Mouse (Mus musculus): ENCODE results near the gene Kcnmb4. TPM values are rescaled to one million over a fixed set of nuclear protein-coding genes. Genes with fewer than 3 reads are reported as not detected.

Kcnmb4 gene
- total RNA-seq, 2 experiments from 2014 or later = 73.2 to 78.4 TPM

DNA sequence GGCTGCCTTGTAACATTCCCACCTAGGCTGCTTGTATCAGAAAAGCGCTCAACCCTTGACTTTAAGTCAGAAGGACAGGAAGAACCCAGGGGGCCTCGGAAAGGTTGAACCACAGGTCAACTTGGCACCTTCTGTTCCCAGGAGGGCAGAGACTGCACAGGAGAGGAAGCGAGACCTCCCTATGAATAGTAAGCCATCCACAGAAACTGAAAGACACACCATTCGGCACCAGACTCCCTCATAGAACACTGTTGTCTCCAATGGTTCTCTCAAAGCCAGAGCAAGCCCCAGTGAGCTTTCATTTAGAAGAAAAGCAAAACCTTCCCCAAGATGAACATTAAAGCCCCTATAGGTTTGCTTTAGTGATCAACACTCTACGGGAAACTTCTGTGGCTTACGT lies 2.0 kb upstream of the Kcnmb4 start:
- no peak for DNase-seq (ENCODE audit: low spot score in 2 of 2)
- Histone ChIP-seq H3K4me3 (no peak overlapping the region), H3K27ac (no peak overlapping the region)
- TF ChIP-seq CTCF (conservative IDR thresholded peaks at IDR 0.05) = peak; percentile 36; the same call in 1 of the 2 replicates

DNA sequence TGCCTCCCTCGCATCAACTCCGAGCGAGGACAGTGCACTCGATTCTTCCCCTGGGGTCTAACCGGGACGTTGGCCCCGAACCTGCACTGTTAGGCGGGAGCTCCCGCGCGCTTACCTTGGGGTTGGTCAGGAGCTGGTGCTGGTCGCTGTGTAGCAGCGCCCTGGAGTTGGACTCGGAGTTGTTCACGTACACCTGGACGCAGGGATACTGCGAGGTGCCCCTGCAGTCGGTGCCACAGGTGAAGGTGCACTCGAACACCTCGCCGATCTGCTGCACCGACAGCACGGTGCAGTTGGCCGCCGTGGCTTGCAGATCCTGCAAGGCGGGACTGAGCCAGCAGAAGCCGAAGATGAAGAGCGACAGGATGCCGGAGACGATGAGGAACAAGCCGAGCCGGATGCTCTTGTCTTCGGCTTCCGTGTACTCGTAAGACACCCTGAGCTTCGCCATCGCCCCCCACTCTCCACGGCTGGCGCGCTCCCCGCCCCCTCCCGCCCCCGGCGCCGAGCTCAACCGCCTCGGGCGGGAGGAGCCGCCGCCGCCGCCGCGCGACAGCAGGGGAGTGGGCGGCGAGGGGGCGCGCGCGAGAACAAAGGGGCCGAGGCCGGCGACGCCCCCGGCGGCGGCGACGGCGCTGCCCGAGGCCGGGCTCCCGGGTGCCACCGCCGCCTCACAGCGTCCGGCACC lies 463 bp downstream of the Kcnmb4 start:
- TF ChIP-seq CTCF (conservative IDR thresholded peaks at IDR 0.05) = no peak
- Histone ChIP-seq H3K27ac (peak overlapping the region; percentile 93), H3K4me3 (peak overlapping the region; percentile 82)
- no peak for DNase-seq (ENCODE audit: low spot score in 2 of 2)

DNA sequence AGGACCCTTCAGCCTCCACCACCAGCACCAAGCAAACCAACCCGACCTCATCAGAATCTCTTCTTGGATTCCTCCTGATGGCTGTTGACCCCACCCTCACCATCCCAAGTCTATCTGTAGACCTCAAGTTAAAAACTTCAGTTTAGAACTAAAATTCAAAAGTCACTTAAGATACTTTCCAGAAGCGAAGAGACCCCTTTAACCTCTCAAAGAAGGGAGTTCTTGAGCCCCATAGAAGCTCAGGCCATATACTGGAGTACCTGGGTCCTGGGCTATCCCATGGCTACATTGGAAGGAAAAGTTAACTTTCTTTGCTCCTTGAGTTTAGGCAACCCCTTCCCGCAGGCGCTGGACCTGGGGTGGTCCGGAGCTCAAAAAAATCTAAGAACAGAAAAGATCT lies 1.1 kb downstream of the Kcnmb4 start:
- TF ChIP-seq CTCF (conservative IDR thresholded peaks at IDR 0.05) = no peak
- no peak for DNase-seq (ENCODE audit: low spot score in 2 of 2)
- Histone ChIP-seq H3K4me3 (peak overlapping the region; percentile 82), H3K27ac (peak overlapping the region; percentile 93)

DNA sequence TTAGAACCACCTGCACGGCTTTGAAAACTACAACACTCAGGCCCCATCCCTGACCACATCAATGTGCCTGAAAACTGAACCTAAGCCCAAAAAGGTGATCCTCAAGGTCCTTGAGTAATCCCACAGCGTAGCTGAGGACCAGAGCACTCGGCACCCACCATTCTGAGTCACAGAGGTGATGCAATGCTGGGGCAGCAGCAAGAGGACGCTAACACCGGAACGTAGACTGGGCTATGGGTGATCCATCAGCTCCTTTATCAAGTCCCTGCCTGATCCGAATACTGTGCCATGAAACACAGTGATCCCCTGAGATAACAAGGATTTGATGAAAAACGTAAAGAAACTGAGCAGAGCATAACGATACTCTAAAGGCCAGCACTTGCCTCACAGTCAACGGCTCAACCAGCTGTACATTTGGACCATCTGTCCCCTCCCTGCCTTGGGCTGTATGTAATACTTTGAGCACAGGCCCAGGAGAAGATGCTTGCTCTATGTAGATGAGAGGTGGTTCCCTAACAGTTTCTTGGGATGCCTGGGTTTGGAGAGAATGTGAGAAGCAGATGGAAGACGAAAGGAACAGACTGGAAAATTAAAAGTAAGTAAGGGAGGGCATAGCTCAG lies 3.3 kb downstream of the Kcnmb4 start:
- DNase-seq (ENCODE audit: low spot score in 2 of 2) = no peak
- 0 out of 2 replicates have a peak overlapping the region, but pooled peaks have one; percentile 32 for H3K27ac ChIP-seq
- H3K4me3 ChIP-seq = peak overlapping the region; percentile 18
- TF ChIP-seq CTCF (conservative IDR thresholded peaks at IDR 0.05) = no peak

DNA sequence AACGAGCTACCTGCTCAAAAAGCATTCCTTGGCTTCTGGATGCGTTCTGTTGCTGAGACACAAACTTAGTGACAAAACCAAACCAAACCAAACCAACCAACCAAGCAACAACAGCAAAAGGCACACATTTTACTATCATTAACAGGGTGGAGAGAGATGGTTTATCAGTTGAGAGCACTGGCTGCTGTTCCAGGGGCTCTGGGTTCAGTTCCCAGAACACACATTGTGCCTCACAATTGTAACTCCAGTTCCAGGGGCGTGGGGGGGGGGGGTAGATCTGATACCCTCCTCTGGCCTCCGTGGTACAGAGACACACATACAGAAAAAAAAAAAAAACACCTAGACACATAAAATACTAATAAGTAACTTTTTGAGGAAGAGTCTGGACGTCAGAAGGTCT lies 5.6 kb downstream of the Kcnmb4 start:
- Histone ChIP-seq H3K4me3 (no peak overlapping the region), H3K27ac (no peak overlapping the region)
- no peak for TF ChIP-seq CTCF (conservative IDR thresholded peaks at IDR 0.05)
- no peak for DNase-seq (ENCODE audit: low spot score in 2 of 2)

DNA sequence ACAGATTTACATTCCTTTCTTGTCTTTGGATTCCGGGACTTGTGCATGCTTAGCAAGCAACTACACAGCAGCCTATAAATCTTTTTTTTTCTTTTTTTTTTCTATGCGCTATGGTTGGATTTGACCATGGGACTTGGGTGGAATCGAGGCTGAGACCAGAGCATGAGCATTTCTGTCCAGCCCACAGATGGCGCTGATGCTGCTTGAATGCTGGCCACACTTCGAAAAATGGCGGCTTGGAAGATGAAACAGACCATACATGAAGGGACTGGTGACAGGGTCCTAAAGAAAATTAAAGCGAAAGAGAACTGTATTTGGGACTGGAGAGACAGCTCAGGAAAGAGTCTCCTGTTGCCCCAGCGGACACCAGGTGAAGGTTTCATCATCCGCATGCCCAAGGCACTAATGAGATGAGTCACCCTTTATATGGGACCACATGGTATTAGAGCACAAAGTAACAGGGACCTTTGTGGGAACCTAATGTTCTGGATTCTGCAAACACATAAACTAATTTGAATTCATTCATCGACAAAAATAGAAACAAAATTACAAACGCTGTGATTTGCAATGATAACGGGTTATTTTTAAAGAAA lies 9.8 kb downstream of the Kcnmb4 start:
- no peak for DNase-seq (ENCODE audit: low spot score in 2 of 2)
- peak; percentile 19 for TF ChIP-seq CTCF (conservative IDR thresholded peaks at IDR 0.05)
- no peak overlapping the region for H3K27ac ChIP-seq
- H3K4me3 ChIP-seq = no peak overlapping the region

DNA sequence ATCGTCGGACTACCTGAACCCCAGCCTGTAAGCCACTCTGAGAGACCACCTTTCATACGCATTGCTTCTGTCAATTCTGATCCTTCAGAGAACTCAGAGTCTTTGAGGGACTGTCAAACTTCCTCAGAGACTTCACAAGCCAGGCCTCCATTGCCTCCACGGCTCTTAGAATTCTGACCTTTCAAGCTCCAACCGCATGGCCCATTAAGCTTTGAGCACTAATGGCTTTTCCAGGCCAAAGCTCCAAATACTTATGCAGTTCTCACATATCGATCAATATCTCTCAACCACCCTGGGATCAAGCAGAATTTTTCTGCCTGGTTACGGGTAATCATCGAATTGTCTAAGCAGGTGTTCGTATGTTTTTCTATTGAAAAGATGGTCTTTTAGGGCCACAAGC lies 12.2 kb downstream of the Kcnmb4 start:
- TF ChIP-seq CTCF (conservative IDR thresholded peaks at IDR 0.05) = no peak
- Histone ChIP-seq H3K4me3 (no peak overlapping the region), H3K27ac (no peak overlapping the region)
- no peak for DNase-seq (ENCODE audit: low spot score in 2 of 2)

DNA sequence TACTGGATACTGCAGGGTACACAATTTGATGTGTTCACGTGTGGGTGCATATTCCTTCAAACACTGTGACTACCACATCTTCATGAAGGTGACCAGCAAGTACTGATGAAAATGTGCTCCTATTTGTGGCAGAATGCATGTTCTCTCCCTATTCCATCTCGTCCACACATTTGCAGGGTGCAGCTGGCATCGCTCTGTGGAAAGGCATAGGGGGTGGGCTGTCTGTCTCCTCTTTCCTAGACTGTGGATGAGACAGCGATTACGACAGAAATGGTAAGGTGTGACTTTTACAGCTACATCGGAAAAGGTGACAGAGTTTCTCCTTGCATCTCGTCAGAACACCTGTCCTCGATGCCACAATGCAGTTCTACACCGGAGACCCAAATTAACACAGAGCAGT lies 14.9 kb downstream of the Kcnmb4 start:
- peak in 1 of 2 experiments; percentile 38 for DNase-seq (ENCODE audit: low spot score in 2 of 2)
- TF ChIP-seq CTCF (conservative IDR thresholded peaks at IDR 0.05) = no peak
- no peak overlapping the region for H3K4me3 ChIP-seq
- H3K27ac ChIP-seq = peak overlapping the region; percentile 58; the same call in 1 of the 2 replicates

DNA sequence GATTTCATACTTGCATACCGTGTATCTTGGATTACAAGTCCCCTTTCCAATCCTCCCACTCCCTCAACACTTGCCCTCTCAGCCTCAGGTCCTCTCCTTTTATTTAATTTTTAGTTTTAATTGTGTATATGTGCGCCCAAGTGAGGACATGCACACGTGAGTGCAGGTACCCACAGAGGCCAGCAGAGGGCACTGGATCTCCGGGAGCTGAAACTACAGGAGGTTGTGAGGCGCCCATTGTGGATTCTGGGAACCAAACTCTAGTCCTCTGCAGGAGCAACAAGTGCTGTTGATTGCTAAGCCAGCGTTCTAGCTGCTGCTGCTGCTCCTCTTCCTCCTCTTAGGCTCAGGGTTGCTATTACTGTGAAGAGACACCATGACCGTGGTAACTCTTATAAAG lies 20.9 kb downstream of the Kcnmb4 start:
- no peak overlapping the region for H3K4me3 ChIP-seq
- peak; percentile 48 for TF ChIP-seq CTCF (conservative IDR thresholded peaks at IDR 0.05)
- DNase-seq (ENCODE audit: low spot score in 2 of 2) = no peak
- no peak overlapping the region for H3K27ac ChIP-seq

DNA sequence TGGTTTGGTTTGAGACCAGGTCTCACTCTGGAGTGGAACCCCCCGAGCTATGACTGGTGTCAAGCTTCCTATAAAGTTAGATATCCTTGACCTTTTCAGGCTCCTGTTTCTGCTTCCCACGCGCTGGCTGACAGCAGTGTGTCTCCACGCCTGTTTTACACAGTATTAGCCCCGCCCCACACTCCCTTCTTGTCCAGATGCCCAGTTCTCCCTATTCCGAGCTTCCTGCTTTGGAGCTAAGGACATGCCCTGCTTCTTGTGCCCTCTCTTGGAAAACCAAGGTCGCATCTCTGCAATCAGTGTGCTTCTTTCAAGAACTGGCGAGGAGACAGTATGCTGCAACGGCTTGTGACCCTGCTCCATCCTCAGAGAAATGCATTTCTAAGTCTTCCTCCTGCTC lies 23.1 kb downstream of the Kcnmb4 start:
- H3K27ac ChIP-seq = no peak overlapping the region
- no peak for TF ChIP-seq CTCF (conservative IDR thresholded peaks at IDR 0.05)
- H3K4me3 ChIP-seq = no peak overlapping the region
- DNase-seq (ENCODE audit: low spot score in 2 of 2) = peak in 1 of 2 experiments; percentile 8

DNA sequence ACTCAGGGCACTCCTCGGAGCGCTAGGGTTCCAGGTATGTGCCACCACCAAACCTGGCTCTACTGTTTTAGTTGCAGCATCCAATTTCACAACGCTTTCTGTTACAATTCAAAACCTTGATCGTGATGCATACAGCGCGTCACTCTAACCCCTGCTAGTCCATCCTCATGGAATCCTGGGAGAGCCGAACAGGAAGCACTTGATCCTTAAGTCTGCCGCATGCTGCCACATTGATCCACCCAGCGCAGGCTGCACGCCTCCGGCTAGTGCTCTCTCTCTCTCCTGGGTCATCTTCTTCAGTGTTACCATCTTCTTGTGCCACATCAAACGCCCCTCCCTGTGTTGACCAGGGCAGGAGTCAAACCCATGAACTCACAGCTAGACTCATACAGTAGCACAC lies 25.5 kb downstream of the Kcnmb4 start:
- H3K4me3 ChIP-seq = no peak overlapping the region
- no peak overlapping the region for H3K27ac ChIP-seq
- no peak for TF ChIP-seq CTCF (conservative IDR thresholded peaks at IDR 0.05)
- no peak for DNase-seq (ENCODE audit: low spot score in 2 of 2)

DNA sequence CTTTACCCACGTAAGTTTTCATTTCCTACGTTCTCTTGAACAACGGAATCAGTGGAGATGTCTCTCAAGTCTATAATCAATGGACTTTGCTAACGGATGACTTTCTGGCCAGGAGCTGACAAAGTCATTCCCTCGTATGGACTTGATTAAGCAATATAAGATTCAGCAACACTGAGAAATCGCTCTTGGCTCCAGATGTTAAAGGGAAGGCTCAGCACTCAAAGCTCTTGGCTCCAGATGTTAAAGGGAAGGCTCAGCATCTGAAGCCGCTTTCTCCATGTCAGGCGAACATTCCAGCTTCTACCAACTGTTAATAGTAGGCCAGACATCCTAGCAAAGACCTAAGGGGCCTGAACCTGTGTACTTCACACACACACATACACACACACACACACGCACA lies 26.5 kb downstream of the Kcnmb4 start:
- no peak for TF ChIP-seq CTCF (conservative IDR thresholded peaks at IDR 0.05)
- Histone ChIP-seq H3K4me3 (no peak overlapping the region), H3K27ac (no peak overlapping the region)
- DNase-seq (ENCODE audit: low spot score in 2 of 2) = no peak

DNA sequence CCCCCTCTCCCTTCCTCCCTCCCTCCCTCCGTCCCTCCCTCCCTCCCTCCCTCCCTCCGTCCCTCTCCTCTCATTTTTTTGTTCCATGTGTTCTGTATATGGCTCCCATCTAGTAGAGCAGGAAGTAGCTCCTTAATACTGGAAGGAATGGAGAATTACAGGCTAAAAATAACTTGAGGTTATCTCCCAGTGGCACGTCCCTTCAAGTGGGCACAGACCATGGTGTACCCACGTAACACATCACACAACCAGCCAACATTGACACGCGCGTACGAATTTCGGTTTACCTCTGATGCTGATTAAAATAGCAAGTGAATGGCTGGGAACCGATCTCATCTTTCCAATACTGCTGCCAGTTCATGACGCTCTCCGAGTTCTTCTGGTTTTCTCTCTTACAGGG lies 27.6 kb downstream of the Kcnmb4 start:
- TF ChIP-seq CTCF (conservative IDR thresholded peaks at IDR 0.05) = no peak
- H3K27ac ChIP-seq = no peak overlapping the region
- H3K4me3 ChIP-seq = no peak overlapping the region
- DNase-seq (ENCODE audit: low spot score in 2 of 2) = no peak

DNA sequence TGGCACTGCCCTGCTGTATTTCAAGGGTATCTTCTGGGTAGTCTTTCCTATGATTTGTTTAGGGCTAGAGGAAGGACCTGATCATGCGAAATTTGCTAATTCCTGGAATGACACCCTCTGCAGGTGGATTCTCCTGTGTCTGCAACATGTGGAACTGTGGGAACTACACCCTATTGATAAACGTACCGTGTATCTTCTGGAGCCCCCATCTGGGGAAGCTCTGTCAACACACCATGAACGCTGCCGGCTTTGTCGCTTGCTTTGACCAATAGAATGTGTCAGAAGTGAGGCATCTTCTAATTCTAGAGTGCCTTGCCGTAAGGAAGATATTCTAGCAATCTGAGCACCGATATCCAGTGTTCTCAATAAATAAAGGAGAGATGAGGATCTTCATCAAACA lies 28.9 kb downstream of the Kcnmb4 start:
- no peak for DNase-seq (ENCODE audit: low spot score in 2 of 2)
- Histone ChIP-seq H3K4me3 (no peak overlapping the region), H3K27ac (no peak overlapping the region)
- no peak for TF ChIP-seq CTCF (conservative IDR thresholded peaks at IDR 0.05)

All from layer of hippocampus, adult 2 months (tissue).